Mouse (Mus musculus) lung, adult 2 months (tissue): ENCODE data around the gene Sh3kbp1.

Experiments used
- CTCF ChIP-seq: fragments of 200-500 bp; IDR thresholded peaks from 2 replicates; pipeline ENCODE4 v1.5.1; 2011; ENCODE audit warnings: mild to moderate bottlenecking, low read length, control low read depth; ENCODE audit not compliant: insufficient read depth
- POLR2A ChIP-seq: fragments of 200-500 bp; IDR thresholded peaks from 2 replicates; pipeline ENCODE4 v1.6.1; 2011; ENCODE audit warnings: low read depth, mild to moderate bottlenecking, control low read depth, low read length, borderline replicate concordance; ENCODE audit errors: extremely low read depth

- TF ChIP-seq CTCF, result no peak
- TF ChIP-seq POLR2A, result no peak
Measured at GRCm38 (mm10) chrX:159626208-159626906, 715 bp upstream of the Sh3kbp1 start.
